Mouse (Mus musculus) kidney, embryonic 14.5 days (tissue): ENCODE measurements around the gene Tesk1. TPM values are rescaled to one million over a fixed set of nuclear protein-coding genes. Genes with fewer than 3 reads are reported as not detected.

Experiments used
- ATAC-seq: fragments of 200-750 bp; cut with Nextera tagmentation; 2 replicates; pipeline ENCODE4 v1.8.0; 2017; ENCODE audit warnings: moderate number of reproducible peaks, mild to moderate bottlenecking, moderate TSS enrichment, moderate library complexity; ENCODE audit not compliant: low FRiP score, low TSS enrichment
- H3K27ac ChIP-seq: fragments of 300-500 bp; sonication (generic); 2 replicates; pipeline ENCODE4 v1.5.1; 2014; ENCODE audit warnings: low read depth, mild to moderate bottlenecking, low read length, moderate library complexity, mixed read lengths
- H3K27me3 ChIP-seq: fragments of 300-500 bp; sonication (generic); 2 replicates; pipeline ENCODE4 v1.6.1; 2014; ENCODE audit warnings: mild to moderate bottlenecking, low read length; ENCODE audit not compliant: control insufficient read depth, insufficient read depth
- H3K36me3 ChIP-seq: fragments of 300-500 bp; sonication (generic); 2 replicates; pipeline ENCODE4 v1.6.1; 2014; ENCODE audit warnings: low read length, mixed read lengths; ENCODE audit not compliant: control insufficient read depth, insufficient read depth
- H3K4me1 ChIP-seq: fragments of 300-500 bp; sonication (generic); 2 replicates; pipeline ENCODE4 v1.6.1; 2014; ENCODE audit warnings: low read length, mixed read lengths; ENCODE audit not compliant: control insufficient read depth, insufficient read depth
- H3K4me2 ChIP-seq: fragments of 300-500 bp; sonication (generic); replicated peaks from 2 replicates; pipeline ENCODE4 v1.6.1; 2014; ENCODE audit warnings: low read depth, mild to moderate bottlenecking, low read length
- H3K4me3 ChIP-seq: fragments of 300-500 bp; sonication (generic); 2 replicates; pipeline ENCODE4 v1.5.1; 2014; ENCODE audit warnings: mild to moderate bottlenecking, low read length
- H3K9ac ChIP-seq: fragments of 300-500 bp; sonication (generic); 2 replicates; pipeline ENCODE4 v1.6.1; 2014; ENCODE audit warnings: low read depth, mild to moderate bottlenecking, low read length, moderate library complexity
- H3K9me3 ChIP-seq: fragments of 300-500 bp; sonication (generic); 2 replicates; pipeline ENCODE4 v1.6.1; 2016; ENCODE audit warnings: low read length; ENCODE audit not compliant: control insufficient read depth
- WGBS: fragments of 180-500 bp; shearing (Covaris S2); extraction: QIAGEN DNeasy Blood & Tissue Kit; methylation state at CpG from one replicate; pipeline ENCODE4 v1.1.7; 2014; 5-methylcytosine and 5-hydroxymethylcytosine counted together
- polyA plus RNA-seq: library from polyadenylated mRNA; unstranded; fragments of >200 nt; fragmentation: Nextera tagmentation; extraction: Ambion mirVana; gene quantifications from 2 replicates; pipeline ENCODE4 v1.2.1, GENCODE M21; 2014

Gene Tesk1
- polyA plus RNA-seq, 1 experiment from 2014 or later = 14.9 TPM

DNA sequence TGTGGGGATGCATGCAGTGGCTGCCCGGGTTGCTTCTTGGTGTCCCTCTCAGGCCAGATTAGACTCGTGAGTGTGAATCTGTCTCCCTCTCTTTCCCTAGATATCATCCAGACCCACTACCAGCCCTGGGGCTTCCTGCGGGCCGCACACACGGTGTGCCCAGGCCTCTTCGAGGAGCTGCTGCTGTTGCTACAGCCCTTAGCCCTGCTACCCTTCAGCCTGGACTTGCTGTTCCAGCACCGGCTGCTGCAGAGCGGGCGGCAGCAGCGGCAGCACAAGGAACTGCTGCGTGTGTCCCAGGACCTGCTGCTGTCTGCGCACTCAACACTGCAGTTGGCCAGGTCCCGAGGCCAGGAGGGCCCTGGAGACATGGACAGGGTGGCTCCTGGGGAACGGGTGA, 16.5 kb upstream of the Tesk1 start:
- Histone ChIP-seq H3K27me3 (peaks cover 42% of the 10 kb centered on the region), H3K9me3 (no peaks in the 10 kb centered on the region), H3K4me2 (peak overlapping the region; percentile 19), H3K36me3 (peaks cover 54% of the 10 kb centered on the region), H3K27ac (no peak overlapping the region), H3K4me1 (peaks cover 17% of the 10 kb centered on the region; the same call in 1 of the 2 replicates), H3K9ac (peak overlapping the region; percentile 28; the same call in 1 of the 2 replicates), H3K4me3 (peak overlapping the region; percentile 6; the same call in 1 of the 2 replicates)
- WGBS = 35% methylated on average over 14 of the region's 14 CpGs
- ATAC-seq = no peak

- peaks cover 16% of the 10 kb centered on the region; the same call in 1 of the 2 replicates for H3K4me1 ChIP-seq
- ATAC-seq = no peak
- no peaks in the 10 kb centered on the region for H3K9me3 ChIP-seq
- peaks cover 54% of the 10 kb centered on the region for H3K36me3 ChIP-seq
- H3K27ac ChIP-seq = no peak overlapping the region
- H3K4me3 ChIP-seq = peak overlapping the region; percentile 6; the same call in 1 of the 2 replicates
- peak overlapping the region; percentile 28; the same call in 1 of the 2 replicates for H3K9ac ChIP-seq
- peaks cover 42% of the 10 kb centered on the region for H3K27me3 ChIP-seq
- 27% methylated on average over 31 of the region's 31 CpGs for WGBS
- H3K4me2 ChIP-seq = peak overlapping the region; percentile 19
Observed at GRCm38 (mm10) chr4:43425648-43426380, 15.9 kb upstream of the Tesk1 start.

GRCm38 (mm10) chr4:43426487-43426886, 15.3 kb upstream of the Tesk1 start:
- Histone ChIP-seq H3K27ac (no peak overlapping the region), H3K27me3 (peaks cover 42% of the 10 kb centered on the region), H3K9me3 (no peaks in the 10 kb centered on the region), H3K4me3 (no peak overlapping the region), H3K4me1 (peaks cover 16% of the 10 kb centered on the region; the same call in 1 of the 2 replicates), H3K9ac (no peak overlapping the region; the same call in 1 of the 2 replicates), H3K36me3 (peaks cover 51% of the 10 kb centered on the region), H3K4me2 (no peak overlapping the region)
- 51% methylated on average over 10 of the region's 10 CpGs for WGBS
- ATAC-seq = no peak

DNA sequence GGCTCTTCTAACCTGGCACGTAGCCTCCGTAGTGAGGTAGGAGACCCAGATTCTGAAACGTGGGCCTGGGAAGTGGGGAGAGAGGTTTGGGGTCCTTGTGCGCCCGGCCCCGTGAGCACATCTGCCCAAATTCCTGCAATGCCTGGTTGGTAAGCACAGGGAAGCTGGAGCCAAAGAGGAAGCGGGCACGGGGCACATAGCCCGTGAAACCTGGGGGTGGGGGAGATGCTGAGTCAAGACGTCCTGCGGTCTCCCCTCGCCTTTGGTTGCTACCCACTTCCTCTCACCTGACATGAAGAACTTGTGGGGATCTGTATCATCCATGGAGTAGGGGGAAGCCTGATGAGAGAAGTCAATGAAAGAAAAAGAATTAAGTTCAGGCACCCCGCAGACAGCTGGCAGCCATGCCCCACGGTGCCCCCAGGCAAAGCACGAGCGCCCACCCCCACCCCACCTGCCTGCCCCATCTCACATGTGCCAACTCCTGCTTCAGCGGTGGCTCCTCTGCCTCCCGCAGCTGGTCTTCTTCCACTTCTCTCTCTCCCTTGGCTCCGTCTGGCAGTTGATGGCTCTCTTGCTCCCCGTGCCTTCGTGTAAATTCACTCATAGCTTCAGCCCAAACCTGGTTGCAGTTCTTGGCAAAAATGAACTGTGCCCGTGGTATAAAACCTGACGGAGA, 14.1 kb upstream of the Tesk1 start:
- Histone ChIP-seq H3K4me2 (no peak overlapping the region), H3K9ac (no peak overlapping the region), H3K27ac (no peak overlapping the region), H3K9me3 (no peaks in the 10 kb centered on the region), H3K27me3 (peaks cover 42% of the 10 kb centered on the region), H3K4me1 (peaks cover 16% of the 10 kb centered on the region; the same call in 1 of the 2 replicates), H3K36me3 (peaks cover 39% of the 10 kb centered on the region), H3K4me3 (no peak overlapping the region; the same call in 1 of the 2 replicates)
- ATAC-seq = no peak
- WGBS = 30% methylated on average over 23 of the region's 23 CpGs

GRCm38 (mm10) chr4:43428180-43428861, 13.4 kb upstream of the Tesk1 start:
- H3K9ac ChIP-seq = no peak overlapping the region
- peaks cover 32% of the 10 kb centered on the region for H3K36me3 ChIP-seq
- H3K27ac ChIP-seq = no peak overlapping the region
- peaks cover 16% of the 10 kb centered on the region; the same call in 1 of the 2 replicates for H3K4me1 ChIP-seq
- H3K4me2 ChIP-seq = peak overlapping the region; percentile 15; the same call in 1 of the 2 replicates
- ATAC-seq = peak; percentile 1; the same call in 1 of the 2 replicates
- peaks cover 42% of the 10 kb centered on the region for H3K27me3 ChIP-seq
- 34% methylated on average over 16 of the region's 16 CpGs for WGBS
- no peak overlapping the region for H3K4me3 ChIP-seq
- H3K9me3 ChIP-seq = no peaks in the 10 kb centered on the region

GRCm38 (mm10) chr4:43428946-43429345, 12.8 kb upstream of the Tesk1 start, which contains the start of gene Fam166b:
Gene Fam166b, minus strand, starts transcription at chr4:43429134.
- no peak within 1 kb of the TSS for H3K9ac ChIP-seq
- 3% methylated on average over 10 of the region's 10 CpGs for WGBS
- H3K27me3 ChIP-seq = peaks cover 38% of the 10 kb centered on the region
- H3K4me2 ChIP-seq = peak within 1 kb of the TSS; percentile 15; the same call in 1 of the 2 replicates
- peaks cover 26% of the 10 kb centered on the region for H3K36me3 ChIP-seq
- peaks cover 16% of the 10 kb centered on the region; the same call in 1 of the 2 replicates for H3K4me1 ChIP-seq
- ATAC-seq = peak; percentile 17; the same call in 1 of the 2 replicates
- H3K9me3 ChIP-seq = no peaks in the 10 kb centered on the region
- H3K4me3 ChIP-seq = no peak within 1 kb of the TSS
- H3K27ac ChIP-seq = no peak within 1 kb of the TSS

GRCm38 (mm10) chr4:43431690-43432089, 10.0 kb upstream of the Tesk1 start:
- peaks cover 14% of the 10 kb centered on the region for H3K27me3 ChIP-seq
- H3K9ac ChIP-seq = no peak overlapping the region
- no peak overlapping the region for H3K4me2 ChIP-seq
- no peak overlapping the region for H3K27ac ChIP-seq
- WGBS = 3% methylated on average over 4 of the region's 4 CpGs
- H3K36me3 ChIP-seq = peaks cover under 1% of the 10 kb centered on the region; the same call in 1 of the 2 replicates
- no peaks in the 10 kb centered on the region for H3K9me3 ChIP-seq
- peaks cover 8% of the 10 kb centered on the region; the same call in 1 of the 2 replicates for H3K4me1 ChIP-seq
- ATAC-seq = peak; percentile 44; the same call in 1 of the 2 replicates
- no peak overlapping the region for H3K4me3 ChIP-seq

DNA sequence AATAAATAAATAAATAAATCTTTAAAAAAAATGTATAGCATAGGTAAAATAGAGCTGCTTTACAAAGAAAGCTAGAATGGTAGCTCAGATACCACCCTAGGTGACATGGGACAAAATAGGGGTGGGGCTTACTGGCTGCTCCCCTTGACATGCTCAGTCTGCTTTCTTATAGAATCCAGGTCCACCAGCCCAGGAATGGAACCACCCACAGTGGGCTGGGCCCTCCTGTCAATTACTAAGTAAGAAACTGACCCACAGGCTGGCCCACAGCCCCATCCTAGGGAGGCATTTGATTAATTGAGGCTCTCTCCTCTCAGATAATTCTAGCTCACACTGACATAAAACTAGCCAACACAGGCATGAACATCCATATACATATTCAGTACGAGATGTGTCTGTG, 8.9 kb upstream of the Tesk1 start:
- WGBS = 80% methylated on average over 1 of the region's 1 CpGs
- no peaks in the 10 kb centered on the region for H3K9me3 ChIP-seq

More for the DNA sequence above, 8.9 kb upstream of the Tesk1 start:
- Histone ChIP-seq H3K9ac (no peak overlapping the region), H3K36me3 (no peaks in the 10 kb centered on the region), H3K4me1 (peaks cover 4% of the 10 kb centered on the region; the same call in 1 of the 2 replicates), H3K4me3 (no peak overlapping the region), H3K4me2 (no peak overlapping the region), H3K27ac (no peak overlapping the region), H3K27me3 (peaks cover 5% of the 10 kb centered on the region; the same call in 1 of the 2 replicates)
- ATAC-seq = no peak
